Mouse (Mus musculus) midbrain, postnatal 0 days (tissue): ENCODE measurements at regions not wholly inside any gene's neighbourhood (a gene's known extent, or its start where the extent isn't known, plus 50 kb on each side); places are given as distances from the start of the nearest gene placed in this dataset.

ENCODE experiments used
- ATAC-seq: fragments of 200-750 bp; cut with Nextera tagmentation; 2 replicates; pipeline ENCODE4 v1.8.0; 2017; ENCODE audit warnings: moderate number of reproducible peaks, mild to moderate bottlenecking, moderate TSS enrichment, moderate library complexity; ENCODE audit not compliant: low FRiP score
- DNase-seq: peaks from one replicate; pipeline ENCODE4 v3.0.0-alpha.2; 2015; ENCODE audit warnings: low spot score
- H3K27ac ChIP-seq: fragments of 300-500 bp; sonication (generic); 2 replicates; pipeline ENCODE4 v1.5.1; 2014; ENCODE audit warnings: low read depth, mild to moderate bottlenecking, low read length, mixed read lengths
- H3K27me3 ChIP-seq: fragments of 300-500 bp; sonication (generic); 2 replicates; pipeline ENCODE4 v1.6.1; 2014; ENCODE audit warnings: low read length, control low read depth, mixed read lengths; ENCODE audit not compliant: insufficient read depth
- H3K36me3 ChIP-seq: fragments of 300-500 bp; sonication (generic); 2 replicates; pipeline ENCODE4 v1.6.1; 2014; ENCODE audit warnings: low read length, control low read depth, mixed read lengths; ENCODE audit not compliant: insufficient read depth
- H3K4me1 ChIP-seq: fragments of 300-500 bp; sonication (generic); 2 replicates; pipeline ENCODE4 v1.6.1; 2014; ENCODE audit warnings: mild to moderate bottlenecking, control low read depth, antibody characterized with exemption, low read length, mixed read lengths; ENCODE audit not compliant: insufficient read depth
- H3K4me2 ChIP-seq: fragments of 300-500 bp; sonication (generic); 2 replicates; pipeline ENCODE4 v1.6.1; 2014; ENCODE audit warnings: low read depth, mild to moderate bottlenecking, low read length, mixed read lengths; ENCODE audit not compliant: poor library complexity, severe bottlenecking
- H3K4me3 ChIP-seq: fragments of 300-500 bp; sonication (generic); 2 replicates; pipeline ENCODE4 v1.5.1; 2014; ENCODE audit warnings: low read depth, mild to moderate bottlenecking, low read length, moderate library complexity
- H3K9ac ChIP-seq: fragments of 300-500 bp; sonication (generic); replicated peaks from 2 replicates; pipeline ENCODE4 v1.6.1; 2014; ENCODE audit warnings: mild to moderate bottlenecking, low read length, moderate library complexity, mixed read lengths; ENCODE audit not compliant: poor library complexity, severe bottlenecking
- H3K9me3 ChIP-seq: fragments of 300-500 bp; sonication (generic); 2 replicates; pipeline ENCODE4 v1.6.1; 2016; ENCODE audit warnings: low read length, control low read depth
- CTCF ChIP-seq: IDR thresholded peaks from 2 replicates; pipeline ENCODE4 v1.5.1; 2016; ENCODE audit warnings: antibody characterized with exemption, mild to moderate bottlenecking
- WGBS: fragments of 180-500 bp; shearing (Covaris S2); extraction: QIAGEN DNeasy Blood & Tissue Kit; methylation state at CpG from one replicate; pipeline ENCODE4 v1.1.7; 2014; 5-methylcytosine and 5-hydroxymethylcytosine counted together

GRCm38 (mm10) chr1:73389976-73390375, 374.3 kb upstream of the Tnp1 start:
- Histone ChIP-seq H3K4me2 (no peak overlapping the region), H3K27ac (no peak overlapping the region), H3K4me3 (no peak overlapping the region), H3K36me3 (no peaks in the 10 kb centered on the region), H3K9me3 (no peaks in the 10 kb centered on the region), H3K4me1 (no peaks in the 10 kb centered on the region), H3K27me3 (no peaks in the 10 kb centered on the region), H3K9ac (no peak overlapping the region)
- ATAC-seq (no peak), DNase-seq (no peak)
- 82% methylated on average over 3 of the region's 3 CpGs for WGBS
- TF ChIP-seq CTCF: no peak

GRCm38 (mm10) chr1:73389174-73389573, 373.5 kb upstream of the Tnp1 start:
- no peak overlapping the region for H3K4me3 ChIP-seq
- 86% methylated on average over 3 of the region's 3 CpGs for WGBS

GRCm38 (mm10) chr1:73381578-73381977, 365.9 kb upstream of the Tnp1 start:
- 90% methylated on average over 9 of the region's 9 CpGs for WGBS
- H3K4me3 ChIP-seq: no peak overlapping the region
- H3K27ac ChIP-seq: no peak overlapping the region
- H3K4me2 ChIP-seq: no peak overlapping the region
- H3K9me3 ChIP-seq: no peaks in the 10 kb centered on the region
- no peaks in the 10 kb centered on the region for H3K27me3 ChIP-seq
- DNase-seq (no peak), ATAC-seq (no peak)
- no peak overlapping the region for H3K9ac ChIP-seq
- TF ChIP-seq CTCF: no peak
- H3K36me3 ChIP-seq: no peaks in the 10 kb centered on the region
- H3K4me1 ChIP-seq: no peaks in the 10 kb centered on the region

More at GRCm38 (mm10) chr1:73389174-73389573, 373.5 kb upstream of the Tnp1 start:
- Histone ChIP-seq H3K27ac (no peak overlapping the region), H3K4me2 (no peak overlapping the region), H3K36me3 (no peaks in the 10 kb centered on the region), H3K9me3 (no peaks in the 10 kb centered on the region), H3K9ac (no peak overlapping the region), H3K27me3 (no peaks in the 10 kb centered on the region), H3K4me1 (no peaks in the 10 kb centered on the region)
- DNase-seq (no peak), ATAC-seq (no peak)
- no peak for TF ChIP-seq CTCF

GRCm38 (mm10) chr1:73374531-73375375, 359.0 kb upstream of the Tnp1 start:
- H3K4me3 ChIP-seq: no peak overlapping the region
- WGBS: 89% methylated on average over 7 of the region's 7 CpGs
- ATAC-seq (no peak), DNase-seq (no peak)
- H3K27me3 ChIP-seq: no peaks in the 10 kb centered on the region
- H3K36me3 ChIP-seq: no peaks in the 10 kb centered on the region
- H3K9me3 ChIP-seq: no peaks in the 10 kb centered on the region
- H3K4me1 ChIP-seq: no peaks in the 10 kb centered on the region
- no peak overlapping the region for H3K4me2 ChIP-seq
- no peak for TF ChIP-seq CTCF
- no peak overlapping the region for H3K27ac ChIP-seq
- H3K9ac ChIP-seq: no peak overlapping the region

- H3K9ac ChIP-seq: no peak overlapping the region
- no peak overlapping the region for H3K4me2 ChIP-seq
- no peak for ATAC-seq
- H3K4me1 ChIP-seq: 0 out of 2 replicates have a peak, but pooled peaks cover 5% of the 10 kb centered on the region
- TF ChIP-seq CTCF: no peak
- no peak overlapping the region for H3K27ac ChIP-seq
- H3K36me3 ChIP-seq: no peaks in the 10 kb centered on the region
- no peak overlapping the region for H3K4me3 ChIP-seq
- no peaks in the 10 kb centered on the region for H3K9me3 ChIP-seq
- DNase-seq: no peak
- H3K27me3 ChIP-seq: no peaks in the 10 kb centered on the region
- WGBS: 64% methylated on average over 5 of the region's 5 CpGs
These were observed 352.5 kb upstream of the Tnp1 start for GRCm38 (mm10) chr1:73368222-73368621.

GRCm38 (mm10) chr1:73365842-73366241, 350.1 kb upstream of the Tnp1 start:
- 49% methylated on average over 4 of the region's 4 CpGs for WGBS
- H3K9me3 ChIP-seq: no peaks in the 10 kb centered on the region
- DNase-seq: no peak
- H3K27me3 ChIP-seq: no peaks in the 10 kb centered on the region
- H3K4me3 ChIP-seq: no peak overlapping the region
- no peaks in the 10 kb centered on the region for H3K36me3 ChIP-seq
- no peak for ATAC-seq
- no peak for TF ChIP-seq CTCF
- no peak overlapping the region for H3K4me2 ChIP-seq
- H3K4me1 ChIP-seq: 0 out of 2 replicates have a peak, but pooled peaks cover 5% of the 10 kb centered on the region
- H3K27ac ChIP-seq: no peak overlapping the region
- no peak overlapping the region for H3K9ac ChIP-seq
